8 mouse cellular contexts compared by ENCODE assay signal in the genomic region with DNA sequence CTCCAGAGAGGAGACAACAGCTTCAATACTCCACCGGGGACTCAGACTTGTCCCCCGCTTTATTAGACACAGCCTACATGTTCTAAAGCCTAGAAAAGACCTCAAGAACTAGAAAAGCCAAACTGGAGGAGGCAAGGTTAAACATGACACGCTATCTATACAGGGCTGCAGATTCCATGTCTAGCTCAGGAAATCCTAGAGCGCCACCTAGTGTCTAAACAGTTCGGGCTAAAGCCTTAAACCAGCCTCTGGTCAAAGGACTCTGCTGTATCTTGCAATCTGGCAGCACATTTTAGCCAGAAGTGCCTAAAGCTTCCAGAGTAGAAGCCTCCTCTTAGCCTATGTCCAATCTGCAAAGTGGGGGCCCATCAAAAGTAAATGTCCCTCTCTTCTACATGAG. TPM values are rescaled to one million over a fixed set of nuclear protein-coding genes. Genes with fewer than 3 reads are reported as not detected.
DNase-seq lines count a peak whose midpoint lies in the region; ATAC-seq and TF ChIP-seq lines count a peak whose summit lies in the region.

No protein-coding gene starts in this region.

- no peak overlapping the region for H3K27ac ChIP-seq in limb, embryonic 14.5 days (replicated peaks; ENCODE audit: low read depth, low read length)
- H3K27ac ChIP-seq in midbrain, embryonic 15.5 days = no peak overlapping the region

- H3K4me1 ChIP-seq in limb, embryonic 14.5 days (ENCODE audit: control insufficient read depth, insufficient read depth, low read length) = no peaks in the 10 kb centered on the region
- no peaks in the 10 kb centered on the region for H3K4me1 ChIP-seq in midbrain, embryonic 15.5 days

- no peaks in the 10 kb centered on the region for H3K27me3 ChIP-seq in limb, embryonic 14.5 days (ENCODE audit: control insufficient read depth, insufficient read depth, low read length)
- no peaks in the 10 kb centered on the region for H3K27me3 ChIP-seq in midbrain, embryonic 15.5 days (replicated peaks)

- no peaks in the 10 kb centered on the region for H3K36me3 ChIP-seq in limb, embryonic 14.5 days (ENCODE audit: control insufficient read depth, insufficient read depth, low read length)
- no peaks in the 10 kb centered on the region for H3K36me3 ChIP-seq in midbrain, embryonic 15.5 days (replicated peaks)

- no peaks in the 10 kb centered on the region for H3K9me3 ChIP-seq in limb, embryonic 14.5 days (ENCODE audit: control insufficient read depth, low read length)
- no peaks in the 10 kb centered on the region for H3K9me3 ChIP-seq in midbrain, embryonic 15.5 days

- no peak overlapping the region for H3K4me2 ChIP-seq in limb, embryonic 14.5 days (replicated peaks; ENCODE audit: low read depth, low read length, severe bottlenecking)
- H3K4me2 ChIP-seq in midbrain, embryonic 15.5 days = no peak overlapping the region

- TF ChIP-seq POLR2A in limb, embryonic 14.5 days (IDR thresholded peaks at IDR 0.05; ENCODE audit: borderline replicate concordance, extremely low read depth, insufficient read depth, insufficient read length) = no peak

- H3K9ac ChIP-seq in limb, embryonic 14.5 days (ENCODE audit: low read depth, low read length, severe bottlenecking) = no peak overlapping the region
- H3K9ac ChIP-seq in midbrain, embryonic 15.5 days = no peak overlapping the region

- peak; percentile 93 for DNase-seq in 3T3-L1 (ENCODE audit: low read depth, low spot score)
- DNase-seq in adrenal gland, postnatal 10 days = peak; percentile 85
- peak; percentile 75 for DNase-seq in embryo, embryonic 11.5 days (ENCODE audit: low read depth, low spot score)
- DNase-seq in kidney, adult 9 months = peak; percentile 86
- DNase-seq in limb, embryonic 14.5 days (ENCODE audit: low spot score) = peak; percentile 92
- DNase-seq in spleen, postnatal 36 days (ENCODE audit: low spot score in 2 of 2) = peak; percentile 30 to 47

- ATAC-seq in granulocyte monocyte progenitor cell, adult 5-6 weeks (replicated peaks; ENCODE audit: poor library complexity, severe bottlenecking) = peak; percentile 54; the same call in 1 of the 2 replicates
- ATAC-seq in limb, embryonic 14.5 days (ENCODE audit: low FRiP score, low read depth) = peak; percentile 72
- peak; percentile 77; the same call in 1 of the 2 replicates for ATAC-seq in midbrain, embryonic 15.5 days (replicated peaks)

- 13% methylated on average over 5 of the region's 5 CpGs for WGBS in limb, embryonic 14.5 days
- 13% methylated on average over 5 of the region's 5 CpGs for WGBS in midbrain, embryonic 15.5 days

- no peak overlapping the region for H3K4me3 ChIP-seq in limb, embryonic 14.5 days (replicated peaks; ENCODE audit: low read length)
- H3K4me3 ChIP-seq in midbrain, embryonic 15.5 days = no peak overlapping the region

RNA-seq across cellular contexts. Expression of gene Nrg4, which starts 15.1 kb away (rescaled TPM):
- total RNA-seq in adrenal gland, postnatal 10 days (2021) = 10 to 100 TPM; 33.3 to 38.9 TPM
- total RNA-seq in granulocyte monocyte progenitor cell, adult 5-6 weeks (2014; fragmentation: Nextera tagmentation) = 6.2 and 9.2 TPM in 2 replicates
- total RNA-seq in granulocyte monocyte progenitor cell, adult 5-6 weeks (2017) = 6.2 TPM in 2 replicates
- 0.99 and 1.1 TPM in 2 replicates for polyA plus RNA-seq in limb, embryonic 14.5 days (2012; rRNA removed)
- 1.6 and 1.8 TPM in 2 replicates for polyA plus RNA-seq in limb, embryonic 14.5 days (2014; fragmentation: Nextera tagmentation; extraction: Ambion mirVana)
- 1.1 and 1.6 TPM in 2 replicates for polyA plus RNA-seq in midbrain, embryonic 15.5 days (2015; fragmentation: Nextera tagmentation; extraction: Ambion mirVana)

RNA-seq across cellular contexts. Expression of gene Tmem266, which starts 15.2 kb away (rescaled TPM):
- total RNA-seq in adrenal gland, postnatal 10 days (2021) = 1 to 10 TPM; 1.4 to 1.5 TPM
- total RNA-seq in granulocyte monocyte progenitor cell, adult 5-6 weeks (2014; fragmentation: Nextera tagmentation) = not detected in 2 replicates
- total RNA-seq in granulocyte monocyte progenitor cell, adult 5-6 weeks (2017) = not detected in 2 replicates
- 1.3 and 2.0 TPM in 2 replicates for polyA plus RNA-seq in limb, embryonic 14.5 days (2012; rRNA removed)
- polyA plus RNA-seq in limb, embryonic 14.5 days (2014; fragmentation: Nextera tagmentation; extraction: Ambion mirVana) = 0.40 and 0.66 TPM in 2 replicates
- polyA plus RNA-seq in midbrain, embryonic 15.5 days (2015; fragmentation: Nextera tagmentation; extraction: Ambion mirVana) = 5.8 and 6.2 TPM in 2 replicates

Comparison
In these comparisons a context has a peak if more than half of its experiments do, and no peak if none do; other contexts are left out.
1. DNase-seq: peak in every context shown above with its lines; median percentile 93 in 3T3-L1; 92 in limb, embryonic 14.5 days; 86 in kidney, adult 9 months; 85 in adrenal gland, postnatal 10 days; 75 in embryo, embryonic 11.5 days; 38 in spleen, postnatal 36 days.